Mouse (Mus musculus): ENCODE data around the gene Mtmr4.

The Mtmr4 gene

GRCm38 (mm10) chr11:87581161-87581865, 10.6 kb upstream of the Mtmr4 start:
- no peak for DNase-seq (ENCODE audit: low read depth in 1 of 2, low spot score in 2 of 2)

GRCm38 (mm10) chr11:87581933-87582710, 9.8 kb upstream of the Mtmr4 start:
- no peak for DNase-seq (ENCODE audit: low read depth in 1 of 2, low spot score in 2 of 2)

GRCm38 (mm10) chr11:87583291-87584034, 8.5 kb upstream of the Mtmr4 start:
- DNase-seq (ENCODE audit: low read depth in 1 of 2, low spot score in 2 of 2) = no peak

- DNase-seq (ENCODE audit: low read depth in 1 of 2, low spot score in 2 of 2) = no peak
Measured at GRCm38 (mm10) chr11:87584711-87585505, 7.1 kb upstream of the Mtmr4 start.

GRCm38 (mm10) chr11:87587211-87587874, 4.6 kb upstream of the Mtmr4 start:
- DNase-seq (ENCODE audit: low read depth in 1 of 2, low spot score in 2 of 2) = no peak

GRCm38 (mm10) chr11:87589605-87590004, 2.4 kb upstream of the Mtmr4 start:
- DNase-seq (ENCODE audit: low read depth in 1 of 2, low spot score in 2 of 2) = no peak

- peak in 1 of 2 experiments; percentile 33 for DNase-seq (ENCODE audit: low read depth in 1 of 2, low spot score in 2 of 2)
Measured at GRCm38 (mm10) chr11:87590841-87591525, 979 bp upstream of the Mtmr4 start.

GRCm38 (mm10) chr11:87592354-87592695, 363 bp downstream of the Mtmr4 start:
- no peak for DNase-seq (ENCODE audit: low read depth in 1 of 2, low spot score in 2 of 2)

GRCm38 (mm10) chr11:87592713-87593598, 994 bp downstream of the Mtmr4 start:
- no peak for DNase-seq (ENCODE audit: low read depth in 1 of 2, low spot score in 2 of 2)

GRCm38 (mm10) chr11:87595327-87595841, 3.4 kb downstream of the Mtmr4 start:
- peak in 1 of 2 experiments; percentile 27 for DNase-seq (ENCODE audit: low read depth in 1 of 2, low spot score in 2 of 2)

- DNase-seq (ENCODE audit: low read depth in 1 of 2, low spot score in 2 of 2) = no peak
Measured at GRCm38 (mm10) chr11:87595976-87596375, 4.0 kb downstream of the Mtmr4 start.

GRCm38 (mm10) chr11:87596492-87596891, 4.5 kb downstream of the Mtmr4 start:
- DNase-seq (ENCODE audit: low read depth in 1 of 2, low spot score in 2 of 2) = no peak

GRCm38 (mm10) chr11:87597061-87597460, 5.1 kb downstream of the Mtmr4 start:
- no peak for DNase-seq (ENCODE audit: low read depth in 1 of 2, low spot score in 2 of 2)

- no peak for DNase-seq (ENCODE audit: low read depth in 1 of 2, low spot score in 2 of 2)
Measured at GRCm38 (mm10) chr11:87599395-87600089, 7.6 kb downstream of the Mtmr4 start.

- no peak for DNase-seq (ENCODE audit: low read depth in 1 of 2, low spot score in 2 of 2)
Measured at GRCm38 (mm10) chr11:87600322-87600853, 8.4 kb downstream of the Mtmr4 start.

- DNase-seq (ENCODE audit: low read depth in 1 of 2, low spot score in 2 of 2) = no peak
Measured at GRCm38 (mm10) chr11:87602234-87602633, 10.3 kb downstream of the Mtmr4 start.

GRCm38 (mm10) chr11:87603571-87603970, 11.6 kb downstream of the Mtmr4 start:
- DNase-seq (ENCODE audit: low read depth in 1 of 2, low spot score in 2 of 2) = no peak

- DNase-seq (ENCODE audit: low read depth in 1 of 2, low spot score in 2 of 2) = no peak
Measured at GRCm38 (mm10) chr11:87609264-87609663, 17.3 kb downstream of the Mtmr4 start.

Measured in monocyte, adult 2 months (primary cell).